Mouse (Mus musculus) bone marrow macrophage, adult 2 months (primary cell): Measurements from ENCODE around the gene Creb5. TPM values are rescaled to one million over a fixed set of nuclear protein-coding genes. Genes with fewer than 3 reads are reported as not detected.

Experiments
- H3K27ac ChIP-seq: 2 replicates; pipeline ENCODE4 v1.5.1; 2012; ENCODE audit warnings: low read depth, low read length; ENCODE audit not compliant: insufficient read depth
- H3K4me1 ChIP-seq: 2 replicates; pipeline ENCODE4 v1.6.1; 2012; ENCODE audit warnings: low read length; ENCODE audit not compliant: control insufficient read depth, insufficient read depth
- H3K4me3 ChIP-seq: 2 replicates; pipeline ENCODE4 v1.5.1; 2012; ENCODE audit warnings: mild to moderate bottlenecking, low read length, moderate library complexity; ENCODE audit not compliant: insufficient read depth
- CTCF ChIP-seq: IDR thresholded peaks from 2 replicates; pipeline ENCODE4 v1.5.1; 2012; ENCODE audit warnings: low read depth, mild to moderate bottlenecking, low read length, moderate library complexity
- POLR2A ChIP-seq: IDR thresholded peaks from 2 replicates; pipeline ENCODE4 v1.6.1; 2012; ENCODE audit warnings: mild to moderate bottlenecking, low read depth, low read length, borderline replicate concordance
- polyA plus RNA-seq: library from polyadenylated mRNA; stranded (reverse); fragments of >200 nt; gene quantifications from 2 replicates; pipeline ENCODE4 v1.2.4, GENCODE M21; 2012; ENCODE audit not compliant: missing spikeins, insufficient read depth, insufficient read length

Gene Creb5
- polyA plus RNA-seq, 1 experiment, result 26.2 TPM

DNA sequence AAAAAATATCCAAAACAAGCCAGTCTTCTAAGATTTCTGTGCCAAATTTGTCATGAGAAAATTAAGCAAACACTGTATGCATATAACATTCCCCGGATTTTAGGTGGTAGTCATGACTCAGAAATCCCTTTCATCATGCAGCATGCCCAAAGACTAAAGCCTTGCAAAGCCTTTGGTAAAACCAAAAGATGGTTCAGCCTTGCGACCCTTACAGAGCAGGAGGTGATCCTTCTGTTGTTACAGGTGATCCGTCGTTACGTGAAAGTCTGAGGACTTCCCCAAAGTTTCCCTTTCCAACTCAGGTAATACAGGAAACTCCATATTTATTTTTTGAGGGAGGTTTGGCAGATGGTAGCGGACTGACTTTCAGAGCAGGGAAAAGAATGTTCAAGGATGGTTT is 122.1 kb downstream of the Creb5 start:
- Histone ChIP-seq H3K4me1 (no peaks in the 10 kb centered on the region), H3K4me3 (no peak overlapping the region), H3K27ac (no peak overlapping the region)
- TF ChIP-seq POLR2A (no peak), CTCF (no peak)

DNA sequence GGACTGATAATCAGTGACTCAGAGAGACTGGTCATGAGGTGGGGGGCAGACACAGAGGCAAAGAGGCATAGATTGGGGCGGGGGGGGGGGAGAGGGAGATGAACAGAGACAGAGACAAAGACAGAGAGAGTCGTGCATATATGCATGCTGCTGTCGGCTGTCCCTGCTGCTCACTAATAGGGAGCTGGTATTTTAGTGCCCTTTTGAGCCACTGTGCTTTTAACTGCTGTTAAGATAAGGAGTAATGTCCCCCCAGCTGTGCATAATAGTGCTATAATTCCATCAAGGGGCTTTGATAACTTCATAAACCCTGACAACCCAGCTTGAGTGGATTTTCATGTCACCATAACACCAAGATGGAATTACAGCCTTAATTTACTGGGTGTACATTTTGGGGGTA is 134.3 kb downstream of the Creb5 start:
- Histone ChIP-seq H3K27ac (no peak overlapping the region), H3K4me3 (no peak overlapping the region), H3K4me1 (no peaks in the 10 kb centered on the region)
- TF ChIP-seq POLR2A (no peak), CTCF (no peak)

DNA sequence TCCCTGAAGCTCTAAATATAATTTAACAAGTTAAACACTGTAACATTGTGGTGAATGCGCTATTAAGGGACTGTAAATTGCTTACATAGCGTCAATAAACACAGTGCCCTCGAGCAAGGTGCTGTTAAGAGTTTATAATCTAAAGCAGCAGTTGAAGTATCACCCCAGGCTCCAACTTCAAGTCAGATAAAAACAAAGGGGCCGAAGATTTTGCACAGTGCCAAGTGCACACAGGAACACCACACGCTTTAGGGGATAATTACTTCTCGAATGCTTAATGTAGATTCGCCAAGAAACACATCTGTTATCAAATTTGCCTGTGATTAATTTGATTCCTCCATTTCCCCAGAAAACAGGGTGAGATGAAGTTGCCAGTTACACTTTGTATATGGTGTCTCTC is 142.3 kb downstream of the Creb5 start:
- Histone ChIP-seq H3K4me1 (no peaks in the 10 kb centered on the region), H3K27ac (no peak overlapping the region), H3K4me3 (no peak overlapping the region)
- TF ChIP-seq POLR2A (no peak), CTCF (no peak)

DNA sequence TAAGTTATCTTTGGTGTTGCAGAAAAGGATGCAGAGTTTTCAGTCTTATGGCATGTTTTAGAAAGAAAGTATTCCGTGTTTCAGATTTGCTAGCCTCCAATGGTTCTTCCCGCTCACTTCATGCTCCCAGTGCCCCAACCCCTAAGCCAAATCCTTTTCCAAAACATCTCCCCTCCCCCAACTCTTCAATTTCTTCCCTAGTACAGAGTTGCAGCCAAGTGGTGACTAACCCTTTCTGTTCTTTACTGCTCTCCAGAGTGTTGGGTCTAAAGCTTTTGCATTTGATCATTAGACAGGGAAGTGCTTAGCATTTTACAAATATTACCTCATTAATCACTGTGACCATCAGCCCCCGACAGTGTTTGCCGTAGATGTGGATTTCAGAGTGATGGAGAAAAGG is 142.8 kb downstream of the Creb5 start:
- Histone ChIP-seq H3K4me1 (no peaks in the 10 kb centered on the region), H3K27ac (no peak overlapping the region), H3K4me3 (no peak overlapping the region)
- TF ChIP-seq CTCF, result no peak
- no peak for TF ChIP-seq POLR2A

DNA sequence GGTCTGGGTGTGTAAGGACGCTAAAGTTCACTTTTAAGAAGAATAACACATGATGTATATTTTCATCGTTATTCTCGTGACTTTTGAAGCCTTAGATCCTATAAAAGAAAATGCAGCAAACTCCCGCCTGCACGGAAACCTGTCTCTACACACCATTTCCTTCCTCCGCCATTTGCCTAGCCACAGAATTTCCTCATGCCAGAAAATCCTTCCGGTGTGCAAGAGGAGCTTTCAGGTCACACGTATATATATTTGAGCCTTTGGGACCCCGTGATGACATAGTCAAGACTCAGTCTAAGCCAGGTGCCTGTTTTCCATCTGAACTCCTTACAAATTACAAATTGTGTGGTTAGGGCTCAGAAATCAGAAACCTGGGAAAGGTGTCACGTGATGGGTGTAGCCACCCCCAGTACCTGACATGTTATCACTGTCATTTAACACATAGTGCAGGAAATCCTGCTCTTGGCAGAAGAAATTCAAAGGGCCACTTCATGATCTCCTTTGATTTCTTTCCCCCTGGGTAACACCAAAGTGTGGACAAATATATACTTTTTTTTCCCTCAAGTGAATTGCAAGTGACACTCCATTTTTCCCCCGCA is 158.9 kb downstream of the Creb5 start:
- H3K27ac ChIP-seq, result no peak overlapping the region
- H3K4me1 ChIP-seq, result peaks cover 25% of the 10 kb centered on the region
- no peak for TF ChIP-seq POLR2A
- TF ChIP-seq CTCF, result no peak
- H3K4me3 ChIP-seq, result no peak overlapping the region

DNA sequence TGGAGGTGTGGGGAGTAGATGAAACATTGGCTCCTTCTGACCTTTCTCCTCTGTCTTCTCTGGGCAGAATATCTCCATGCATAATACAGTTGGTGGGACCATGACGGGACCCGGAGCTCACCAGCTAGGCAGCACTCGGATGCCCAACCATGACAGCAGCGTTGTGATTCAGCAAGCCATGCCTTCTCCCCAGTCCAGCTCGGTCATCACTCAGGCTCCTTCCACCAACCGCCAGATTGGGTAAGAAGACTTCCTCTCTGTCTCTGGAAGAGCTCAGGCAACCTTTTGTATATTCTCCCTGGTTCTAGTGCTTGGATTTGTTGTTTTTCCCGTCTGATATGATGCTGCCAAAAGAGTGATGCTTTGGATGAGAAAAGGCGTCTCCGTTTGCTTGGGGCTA is 160.4 kb downstream of the Creb5 start:
- peaks cover 34% of the 10 kb centered on the region for H3K4me1 ChIP-seq
- no peak for TF ChIP-seq CTCF
- no peak for TF ChIP-seq POLR2A
- H3K4me3 ChIP-seq, result no peak overlapping the region
- no peak overlapping the region for H3K27ac ChIP-seq

DNA sequence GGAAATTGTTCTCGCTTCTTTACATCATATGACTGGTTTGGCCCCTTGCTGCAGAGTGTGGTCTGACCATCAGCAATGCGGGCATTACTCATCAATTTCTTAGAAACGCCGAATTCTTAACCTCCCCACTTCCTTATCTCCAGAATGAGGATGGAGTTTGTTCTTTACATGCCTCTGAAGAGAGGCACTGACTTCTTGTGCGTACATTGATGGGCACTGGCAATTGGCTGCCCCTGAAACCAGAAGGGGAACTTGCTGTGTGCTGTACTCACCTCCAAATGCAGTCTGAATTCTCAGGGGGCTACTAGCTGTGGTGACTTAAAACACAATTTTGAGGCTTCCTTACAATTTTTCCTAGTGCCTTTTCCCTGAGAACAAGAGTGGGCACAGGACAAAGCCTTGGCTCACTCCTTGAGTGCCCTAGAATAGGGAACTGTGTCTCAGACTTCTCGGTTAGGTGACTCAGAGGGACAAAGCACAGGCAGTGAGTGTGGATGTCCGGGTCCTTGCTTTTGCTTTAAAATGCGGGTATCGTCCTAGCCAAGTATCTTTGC is 161.3 kb downstream of the Creb5 start:
- TF ChIP-seq POLR2A (no peak), CTCF (no peak)
- H3K4me1 ChIP-seq, result peaks cover 36% of the 10 kb centered on the region
- peak overlapping the region; percentile 7; the same call in 1 of the 2 replicates for H3K4me3 ChIP-seq
- peak overlapping the region; percentile 20 for H3K27ac ChIP-seq

DNA sequence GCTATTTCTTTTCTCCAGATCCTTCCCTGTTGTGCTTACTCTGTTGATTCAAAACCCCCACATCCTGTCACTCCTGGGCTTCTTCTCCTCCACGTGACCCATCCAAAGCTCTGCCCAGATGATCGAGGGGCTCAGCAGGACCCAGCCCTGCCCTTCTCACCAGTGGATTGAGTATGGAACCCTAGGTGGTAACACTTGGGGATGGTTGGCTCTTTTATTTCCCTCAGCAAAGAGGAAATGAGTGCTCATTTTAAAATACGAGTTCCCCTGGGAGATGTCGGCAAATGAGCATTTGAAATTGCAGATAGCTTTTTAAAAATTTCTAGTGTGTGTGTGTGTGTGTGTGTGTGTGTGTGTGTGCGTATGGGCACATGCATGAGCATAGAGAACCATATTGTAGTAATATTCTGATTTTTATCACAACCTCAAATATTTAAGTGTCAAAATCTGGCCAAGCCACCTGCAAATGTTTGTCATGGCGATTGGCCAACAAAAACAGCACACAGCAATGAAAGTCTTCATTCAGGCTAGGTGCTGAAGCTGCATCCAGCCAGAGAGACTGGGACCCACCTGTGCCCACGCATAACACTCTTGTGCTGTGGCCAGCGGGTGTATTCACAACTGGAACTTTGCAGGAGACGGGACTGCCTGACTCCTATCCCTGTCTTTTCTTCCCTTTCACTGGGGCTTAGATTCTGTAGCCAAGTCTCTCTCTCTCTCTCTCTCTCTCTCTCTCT is 162.5 kb downstream of the Creb5 start:
- TF ChIP-seq CTCF (no peak), POLR2A (no peak)
- no peak overlapping the region for H3K4me3 ChIP-seq
- H3K4me1 ChIP-seq, result peaks cover 42% of the 10 kb centered on the region
- H3K27ac ChIP-seq, result no peak overlapping the region

DNA sequence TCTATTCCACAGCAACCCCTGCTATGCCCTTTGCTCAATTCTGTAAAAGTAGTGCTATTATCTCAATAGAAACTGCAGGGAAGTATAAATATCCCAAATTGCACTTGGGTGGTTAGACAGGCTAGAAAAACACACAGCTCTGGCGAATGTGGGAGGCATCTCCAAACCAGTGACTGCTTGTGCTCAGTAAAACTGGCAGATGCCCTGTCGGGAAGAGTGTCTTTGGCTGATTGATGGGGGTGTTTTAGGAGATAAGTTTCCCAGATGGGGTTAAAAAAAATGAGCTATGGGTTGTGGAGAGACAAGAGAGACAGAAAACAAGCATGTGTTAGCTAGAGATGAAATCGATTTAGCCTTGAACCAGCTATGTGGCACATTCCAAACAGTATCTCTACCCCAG is 163.4 kb downstream of the Creb5 start:
- peaks cover 50% of the 10 kb centered on the region for H3K4me1 ChIP-seq

DNA sequence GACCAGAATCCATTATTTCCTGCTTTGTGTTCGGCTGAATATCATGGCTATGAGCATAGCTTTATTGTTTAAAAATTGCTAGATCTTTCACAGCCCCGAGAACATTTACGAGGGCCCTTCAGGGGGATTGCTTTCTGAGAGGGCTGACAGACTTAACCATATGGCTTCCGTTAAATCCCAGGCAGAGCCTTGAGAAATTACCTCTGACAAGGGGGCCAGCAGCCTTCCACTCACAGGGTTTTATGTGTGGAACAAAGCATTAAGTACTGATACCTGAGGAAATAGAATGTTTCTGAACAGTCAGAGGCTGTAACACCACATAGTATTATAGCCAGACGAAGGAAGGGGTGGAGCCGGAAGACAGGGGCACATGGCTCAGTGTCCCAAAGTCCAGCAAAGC is 165.2 kb downstream of the Creb5 start:
- no peak overlapping the region for H3K4me3 ChIP-seq
- H3K4me1 ChIP-seq, result peaks cover 55% of the 10 kb centered on the region
- no peak for TF ChIP-seq POLR2A
- no peak for TF ChIP-seq CTCF
- no peak overlapping the region for H3K27ac ChIP-seq

More for the DNA sequence above, 163.4 kb downstream of the Creb5 start:
- no peak overlapping the region for H3K27ac ChIP-seq
- H3K4me3 ChIP-seq, result no peak overlapping the region
- TF ChIP-seq CTCF (no peak), POLR2A (no peak)
